Mouse (Mus musculus) frontal cortex, adult 2 months (tissue): ENCODE measurements around the gene Gm9195. TPM values are rescaled to one million over a fixed set of nuclear protein-coding genes. Genes with fewer than 3 reads are reported as not detected.

ENCODE experiments used
- DNase-seq, 2 experiments: peaks; one replicate each; pipeline ENCODE4 v3.0.0; 2022; ENCODE audit warnings: low spot score in 1 of 2; ENCODE audit errors: extremely low spot score in 1 of 2
- polyA plus RNA-seq: library from polyadenylated mRNA; depleted of rRNA; stranded (reverse); fragments of >200 nt; gene quantifications from 2 replicates; pipeline ENCODE4 v1.2.3, GENCODE M21; 2012; rRNA removed

Gm9195 gene
- not detected in 2 replicates for polyA plus RNA-seq

- no peak for DNase-seq
Observed at GRCm38 (mm10) chr14:72491738-72492137, at the start of gene Gm9195. TSS of gene Gm9195 (minus strand) at chr14:72491838.

GRCm38 (mm10) chr14:72536392-72537017 lies 44.9 kb upstream of the Gm9195 start:
- no peak for DNase-seq

- no peak for DNase-seq
Observed at GRCm38 (mm10) chr14:72533862-72534261, 42.2 kb upstream of the Gm9195 start.

GRCm38 (mm10) chr14:72532028-72532917 lies 40.6 kb upstream of the Gm9195 start:
- peak in 1 of 2 experiments; percentile 21 for DNase-seq

- DNase-seq, result no peak
Observed at GRCm38 (mm10) chr14:72527126-72527525, 35.5 kb upstream of the Gm9195 start.

- no peak for DNase-seq
Observed at GRCm38 (mm10) chr14:72519561-72519960, 27.9 kb upstream of the Gm9195 start.

GRCm38 (mm10) chr14:72518786-72519185 lies 27.1 kb upstream of the Gm9195 start:
- DNase-seq, result no peak

- peak in 1 of 2 experiments; percentile 75 for DNase-seq
Observed at GRCm38 (mm10) chr14:72516376-72516775, 24.7 kb upstream of the Gm9195 start.

- no peak for DNase-seq
Observed at GRCm38 (mm10) chr14:72506723-72507420, 15.2 kb upstream of the Gm9195 start.

- DNase-seq, result no peak
Observed at GRCm38 (mm10) chr14:72506018-72506722, 14.5 kb upstream of the Gm9195 start.

- DNase-seq, result no peak
Observed at GRCm38 (mm10) chr14:72504985-72505384, 13.3 kb upstream of the Gm9195 start.

GRCm38 (mm10) chr14:72503241-72503640 lies 11.6 kb upstream of the Gm9195 start:
- DNase-seq, result no peak

GRCm38 (mm10) chr14:72493775-72494174 lies 2.1 kb upstream of the Gm9195 start:
- no peak for DNase-seq

- peak; percentile 3 to 12 for DNase-seq
Observed at GRCm38 (mm10) chr14:72490367-72490766, 1.3 kb downstream of the Gm9195 start.

GRCm38 (mm10) chr14:72474501-72474900 lies 17.1 kb downstream of the Gm9195 start:
- no peak for DNase-seq

- no peak for DNase-seq
Observed at GRCm38 (mm10) chr14:72468429-72468828, 23.2 kb downstream of the Gm9195 start.

GRCm38 (mm10) chr14:72466384-72466783 lies 25.3 kb downstream of the Gm9195 start:
- no peak for DNase-seq

GRCm38 (mm10) chr14:72461591-72461990 lies 30.0 kb downstream of the Gm9195 start:
- DNase-seq, result no peak

GRCm38 (mm10) chr14:72460291-72460690 lies 31.3 kb downstream of the Gm9195 start:
- no peak for DNase-seq

- no peak for DNase-seq
Observed at GRCm38 (mm10) chr14:72458930-72459329, 32.7 kb downstream of the Gm9195 start.
